Mouse (Mus musculus): ENCODE measurements around the gene Olfr62. TPM values are rescaled to one million over a fixed set of nuclear protein-coding genes. Genes with fewer than 3 reads are reported as not detected.

Olfr62 gene
- not detected for total RNA-seq (2021)
- long read RNA-seq, experiment 1: 0 reads
- long read RNA-seq, experiment 2: 0 reads

DNA sequence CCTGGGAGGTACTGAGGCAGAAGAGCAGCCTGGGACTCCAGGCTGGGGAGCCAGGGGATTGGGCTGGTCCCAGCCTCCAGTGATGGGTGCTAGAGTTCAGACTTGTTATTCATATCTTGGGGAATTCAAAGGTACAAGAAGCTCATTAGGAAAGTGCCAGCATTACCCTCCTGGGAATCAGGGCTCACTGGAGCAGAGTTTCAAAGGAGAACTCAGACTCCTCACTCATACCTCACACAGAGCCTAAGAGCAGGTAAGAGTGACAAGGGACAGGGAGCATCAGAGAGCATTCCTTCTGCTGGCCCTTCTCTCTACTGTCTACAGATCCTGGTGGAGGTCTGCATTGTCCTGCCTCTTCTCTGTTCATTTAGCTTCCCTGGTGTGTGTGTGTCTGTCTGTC is at the start of gene Olfr62:
Olfr62 (plus strand) TSS at position 301 of the 400 bp plus-strand sequence.
- DNase-seq (ENCODE audit: low spot score in 2 of 2): no peak

DNA sequence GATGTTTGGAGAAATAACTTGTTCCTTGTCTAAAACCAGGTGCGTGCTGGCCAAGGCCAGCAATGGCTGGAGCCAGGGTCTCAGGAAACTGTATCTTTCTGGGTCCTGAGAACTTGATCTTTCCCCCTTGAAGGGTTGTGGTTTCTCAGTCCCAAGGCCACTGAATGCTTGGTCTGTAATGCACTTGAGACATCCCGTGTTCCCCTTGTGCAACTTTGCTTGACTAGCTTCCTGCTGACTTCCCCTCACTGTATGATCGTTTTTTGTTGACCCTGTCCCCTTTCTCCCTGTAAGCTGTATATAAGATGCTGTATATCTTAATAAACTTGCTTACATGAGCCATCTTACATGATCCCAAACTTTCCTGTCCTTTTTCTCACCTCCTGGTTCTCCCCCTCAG is 48.9 kb upstream of the Olfr62 start:
- no peak for DNase-seq (ENCODE audit: low spot score in 2 of 2)

DNA sequence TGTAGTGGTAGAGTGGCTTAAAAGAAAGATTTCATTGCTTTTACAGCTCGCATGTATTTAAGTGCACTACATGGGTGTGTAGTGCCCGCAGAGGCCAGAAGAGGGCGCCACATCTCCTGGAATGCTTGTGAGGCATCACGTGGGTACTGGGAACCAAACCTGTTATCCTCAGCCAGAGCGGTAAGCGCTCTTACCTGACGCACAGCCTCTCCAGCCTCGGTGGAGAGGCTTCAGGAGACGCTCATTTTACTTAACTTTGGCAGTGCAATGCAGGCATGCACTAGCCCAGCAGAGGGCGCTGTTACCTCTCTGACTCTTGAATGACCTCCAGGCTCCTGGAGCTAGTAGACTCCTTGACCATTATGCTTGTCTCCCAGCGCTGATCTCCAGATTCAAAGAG is 46.1 kb upstream of the Olfr62 start:
- DNase-seq (ENCODE audit: low spot score in 2 of 2): no peak

DNA sequence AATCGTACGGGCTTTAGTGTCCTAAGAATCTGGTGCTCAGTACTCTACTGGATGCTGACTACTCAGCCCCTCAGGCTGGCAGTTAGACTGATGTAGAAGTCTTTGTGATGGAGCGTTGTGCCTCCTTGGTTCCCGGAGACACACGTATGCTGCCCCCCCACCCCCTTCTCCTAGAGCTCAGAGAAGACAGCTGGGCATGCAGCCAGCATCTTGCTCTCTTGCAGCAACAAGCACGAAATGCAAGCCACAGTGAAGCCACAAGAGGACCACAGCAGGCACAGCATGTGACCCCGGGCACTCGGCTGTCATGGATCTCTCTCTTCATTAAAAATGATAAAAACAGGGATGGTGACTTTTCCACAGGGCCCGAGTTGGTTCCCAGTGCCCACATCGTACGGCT is 43.3 kb upstream of the Olfr62 start:
- DNase-seq (ENCODE audit: low spot score in 2 of 2): no peak

DNA sequence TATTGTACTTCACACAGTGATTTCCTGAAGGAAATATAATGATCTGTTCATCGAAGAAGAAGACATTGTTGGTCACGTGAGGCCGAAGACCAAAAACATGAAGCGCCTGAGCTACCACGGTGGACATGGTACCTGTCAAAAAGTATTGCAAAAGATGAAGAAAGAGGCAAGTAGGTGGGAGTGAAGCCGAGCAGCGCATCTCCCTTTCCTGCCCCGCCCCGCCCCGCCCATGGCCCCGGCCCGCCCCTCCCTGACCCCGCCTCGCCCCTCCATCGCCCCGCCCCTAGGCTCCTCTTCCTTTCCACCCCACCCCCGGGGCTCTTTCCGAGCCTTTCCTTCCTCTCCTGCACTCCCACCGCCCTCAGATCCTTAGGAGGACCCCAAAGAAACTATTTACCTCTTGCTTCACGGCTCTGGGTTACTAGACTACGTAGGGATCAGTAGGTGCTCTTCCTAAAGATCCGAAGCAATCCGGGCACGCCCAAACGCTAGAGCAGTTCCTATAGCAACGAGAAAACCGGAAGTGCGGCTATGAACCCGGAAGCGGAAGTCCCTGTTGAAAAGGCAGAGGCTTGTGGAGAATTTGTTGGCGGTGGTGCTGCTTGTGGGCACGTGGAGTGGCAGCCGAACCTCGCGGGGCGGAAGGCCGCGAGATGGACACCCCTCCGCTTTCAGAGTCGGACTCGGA is 38.3 kb upstream of the Olfr62 start, which contains the start of the genes Cfap57 and Ebna1bp2:
Cfap57 (minus strand) TSS at position 499 of the 688 bp plus-strand sequence.
Ebna1bp2 (plus strand) TSS at position 521 of the 688 bp plus-strand sequence.
- peak; percentile 88 to 95 for DNase-seq (ENCODE audit: low spot score in 2 of 2)

DNA sequence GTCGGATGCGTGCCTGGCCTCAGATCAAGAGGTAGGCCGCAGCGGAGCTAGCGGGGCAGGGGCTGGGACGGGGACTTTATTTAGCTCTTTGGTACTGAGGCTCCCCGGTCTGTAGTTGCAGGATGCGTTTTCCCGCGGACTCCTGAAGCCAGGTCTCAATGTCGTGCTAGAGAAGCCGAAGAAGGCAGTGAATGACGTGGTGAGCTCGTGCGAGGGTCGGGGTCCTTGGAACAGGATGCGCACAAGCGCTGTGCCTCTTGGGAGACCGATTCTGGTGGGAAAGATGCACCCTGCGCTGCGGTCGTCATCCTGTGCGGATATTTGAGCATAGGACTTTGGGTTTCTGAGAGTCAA is 37.8 kb upstream of the Olfr62 start:
- DNase-seq (ENCODE audit: low spot score in 2 of 2): no peak

DNA sequence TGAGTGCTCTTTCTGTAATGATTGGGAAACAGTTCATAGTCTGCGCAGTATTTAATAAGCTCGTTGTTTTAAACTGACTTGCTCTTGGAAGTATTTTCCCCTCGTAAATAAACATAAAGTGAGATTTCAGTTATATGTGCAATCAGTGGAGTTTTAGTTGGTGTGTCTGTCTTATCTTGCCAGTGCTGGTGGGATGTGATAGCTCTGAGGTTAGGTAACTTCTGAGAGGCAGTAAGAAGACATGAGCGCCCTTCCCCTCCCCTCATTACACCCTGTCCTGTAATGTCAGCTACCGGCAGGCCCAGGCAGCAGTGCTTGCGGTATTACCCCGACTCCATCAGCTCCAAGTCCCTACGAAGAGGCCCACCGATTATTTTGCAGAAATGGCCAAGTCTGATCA is 37.0 kb upstream of the Olfr62 start:
- no peak for DNase-seq (ENCODE audit: low spot score in 2 of 2)

DNA sequence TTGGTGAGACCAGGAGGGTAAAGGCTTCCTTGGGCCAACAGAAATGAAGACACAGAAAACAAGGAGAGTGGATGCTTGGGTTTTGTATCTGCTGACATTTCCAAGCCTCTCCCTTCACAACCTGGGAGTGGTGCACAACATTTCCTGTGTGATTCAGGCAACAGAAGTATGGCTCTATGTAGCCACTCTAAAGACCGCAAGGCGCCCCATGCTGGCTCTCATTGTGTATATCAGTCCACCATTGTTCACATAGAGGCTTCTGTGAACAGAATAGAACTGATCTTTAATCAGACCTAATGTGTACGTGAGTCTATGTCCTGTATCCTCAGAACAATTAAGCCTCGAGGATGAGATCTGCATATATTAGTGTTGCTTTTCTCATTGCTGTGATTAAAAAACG is 28.5 kb upstream of the Olfr62 start:
- DNase-seq (ENCODE audit: low spot score in 2 of 2): no peak

DNA sequence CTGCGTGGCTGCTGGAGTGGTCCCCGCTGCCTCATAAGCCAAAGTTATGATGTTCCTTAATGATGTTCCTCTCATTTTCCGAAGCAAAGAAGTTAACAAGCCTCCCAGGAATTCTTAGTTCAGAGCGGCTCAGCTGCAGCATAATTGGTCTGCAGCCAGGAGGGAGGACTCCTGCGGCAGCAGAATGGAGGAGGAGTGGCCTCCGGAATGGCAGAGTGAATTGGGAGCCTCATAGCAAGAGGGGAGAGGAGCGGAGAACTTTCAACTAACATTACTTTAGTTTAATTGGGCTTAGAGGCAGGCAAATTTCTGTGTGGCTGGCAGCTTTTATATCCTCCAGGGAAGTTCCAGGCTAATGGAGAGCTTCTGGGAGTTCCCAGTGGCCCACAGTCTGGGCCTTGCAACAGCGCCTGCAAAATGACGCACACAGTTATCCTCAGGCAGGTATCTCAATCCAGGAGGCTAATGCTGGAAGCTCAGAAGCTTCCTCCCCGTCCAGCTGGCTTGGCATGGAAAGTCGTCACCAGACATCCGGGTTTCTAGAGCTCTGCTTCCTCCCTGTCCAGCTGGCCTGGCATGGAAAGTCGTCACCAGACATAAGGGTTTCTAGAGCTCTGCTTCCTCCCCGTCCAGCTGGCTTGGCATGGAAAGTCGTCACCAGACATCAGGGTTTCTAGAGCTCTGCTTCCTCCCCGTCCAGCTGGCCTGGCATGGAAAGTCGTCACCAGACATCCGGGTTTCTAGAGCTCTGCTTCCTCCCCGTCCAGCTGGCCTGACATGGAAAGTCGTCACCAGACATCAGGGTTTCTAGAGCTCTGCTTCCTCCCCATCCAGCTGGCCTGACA is 16.2 kb upstream of the Olfr62 start:
- peak in 1 of 2 experiments; percentile 29 for DNase-seq (ENCODE audit: low spot score in 2 of 2)

DNA sequence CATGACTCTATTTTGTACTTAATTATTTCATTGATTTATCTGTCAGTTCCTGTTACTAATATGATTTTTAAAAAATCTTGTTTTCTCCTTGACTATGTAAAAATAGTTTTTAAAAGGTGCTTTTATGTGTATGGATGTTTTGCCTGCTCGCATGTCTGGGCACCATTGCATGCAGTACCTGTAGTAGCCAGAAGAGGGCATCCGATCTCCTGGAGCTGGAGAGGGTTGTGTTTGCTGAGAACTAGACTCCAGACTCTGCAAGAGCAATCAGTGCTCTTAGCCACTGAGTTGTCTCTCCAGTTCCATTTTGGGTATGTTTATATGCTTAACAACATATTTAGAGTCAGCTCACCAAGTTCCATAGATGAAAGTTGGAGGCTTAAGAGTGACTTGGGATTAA is 13.5 kb upstream of the Olfr62 start:
- DNase-seq (ENCODE audit: low spot score in 2 of 2): peak; percentile 13 to 33

DNA sequence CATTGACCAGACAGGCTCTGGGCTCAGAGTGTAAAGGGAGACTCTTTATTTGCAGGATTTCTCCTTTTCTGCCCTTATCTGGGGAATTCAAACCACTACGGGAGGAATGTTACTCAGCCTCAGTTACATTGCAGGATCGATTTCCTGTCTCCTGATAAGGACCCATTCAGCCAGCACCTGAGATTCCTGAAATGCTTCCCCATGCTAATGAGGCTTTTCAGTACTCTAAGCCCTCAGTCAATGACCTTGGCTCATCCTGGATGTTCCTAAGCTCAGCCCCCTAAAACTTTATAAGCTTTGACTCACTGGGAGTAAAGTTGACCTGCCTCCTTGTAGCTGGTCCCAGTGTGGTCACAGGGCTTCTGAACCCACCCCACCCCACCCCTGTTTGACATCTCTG is 28.3 kb downstream of the Olfr62 start:
- no peak for DNase-seq (ENCODE audit: low spot score in 2 of 2)

DNA sequence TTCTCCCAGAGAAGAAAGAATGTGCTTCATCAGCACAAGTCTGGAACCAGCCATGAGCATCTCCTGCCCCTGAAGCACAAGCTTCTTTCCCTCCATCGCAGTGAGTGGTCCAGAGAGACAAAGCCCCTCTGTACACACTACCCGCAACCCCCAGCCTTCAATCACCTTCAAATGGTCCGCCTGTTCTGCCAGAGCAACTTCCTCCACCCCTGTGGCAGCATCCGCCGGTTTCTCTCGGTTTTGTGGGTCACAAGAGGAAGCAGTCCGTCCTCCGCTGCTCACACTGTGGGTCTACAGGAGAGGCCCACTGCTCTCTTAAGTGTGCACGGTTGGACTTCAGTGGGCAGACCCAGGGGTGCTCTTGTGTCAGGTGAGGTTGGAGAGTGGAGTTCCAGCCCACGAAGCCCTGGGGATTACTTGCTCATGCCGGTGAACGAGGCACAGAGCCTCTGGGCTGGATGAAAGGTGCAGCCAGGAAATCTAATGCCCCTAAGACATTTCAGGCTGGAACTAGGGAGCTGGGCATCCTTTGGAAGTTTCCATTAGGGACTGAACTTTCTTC is 33.7 kb downstream of the Olfr62 start, which contains the start of gene Olfr1342:
Olfr1342 (minus strand) TSS at position 345 of the 562 bp plus-strand sequence.
- DNase-seq (ENCODE audit: low spot score in 2 of 2): no peak

DNA sequence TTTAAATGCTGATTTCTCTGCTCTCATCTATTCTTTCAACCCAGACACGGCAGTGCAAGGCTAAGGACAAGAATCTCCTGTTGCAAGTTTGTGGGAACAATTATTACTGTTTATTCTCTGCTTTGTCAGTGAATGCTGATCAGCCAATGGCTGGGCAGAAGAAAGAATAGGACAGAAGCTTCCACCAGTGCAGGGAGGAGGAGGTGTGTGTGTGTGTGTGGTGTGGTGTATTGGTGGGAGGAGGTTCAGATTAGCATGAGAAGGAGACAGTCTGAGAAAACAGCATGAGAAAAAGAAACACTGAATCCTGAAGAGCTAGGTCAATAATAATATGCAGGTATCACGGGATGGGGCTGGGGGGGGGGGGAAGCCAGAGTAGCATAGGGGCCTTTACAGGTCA is 35.1 kb downstream of the Olfr62 start:
- DNase-seq (ENCODE audit: low spot score in 2 of 2): no peak

DNA sequence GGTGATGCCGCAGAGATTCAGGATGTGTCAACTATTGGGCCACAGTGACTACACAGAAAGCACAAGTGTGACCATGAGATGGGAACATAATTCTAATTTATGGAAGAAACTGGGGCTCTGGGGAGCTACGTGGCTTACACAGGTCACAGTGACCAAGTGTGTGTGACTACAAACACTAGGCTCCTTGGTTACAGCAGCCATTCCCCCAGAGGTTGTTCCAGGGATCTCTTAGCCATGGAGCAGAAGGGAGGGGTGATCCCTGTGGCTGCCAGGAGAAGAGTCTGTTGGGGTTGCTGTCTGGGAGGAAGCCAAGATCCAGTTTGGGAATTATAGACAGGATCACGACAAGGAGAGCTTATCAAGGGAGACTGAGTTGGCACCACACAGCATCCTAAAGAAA is 44.5 kb downstream of the Olfr62 start, which contains the start of gene Olfr1341:
Olfr1341 (plus strand) TSS at position 301 of the 400 bp plus-strand sequence.
- no peak for DNase-seq (ENCODE audit: low spot score in 2 of 2)

DNA sequence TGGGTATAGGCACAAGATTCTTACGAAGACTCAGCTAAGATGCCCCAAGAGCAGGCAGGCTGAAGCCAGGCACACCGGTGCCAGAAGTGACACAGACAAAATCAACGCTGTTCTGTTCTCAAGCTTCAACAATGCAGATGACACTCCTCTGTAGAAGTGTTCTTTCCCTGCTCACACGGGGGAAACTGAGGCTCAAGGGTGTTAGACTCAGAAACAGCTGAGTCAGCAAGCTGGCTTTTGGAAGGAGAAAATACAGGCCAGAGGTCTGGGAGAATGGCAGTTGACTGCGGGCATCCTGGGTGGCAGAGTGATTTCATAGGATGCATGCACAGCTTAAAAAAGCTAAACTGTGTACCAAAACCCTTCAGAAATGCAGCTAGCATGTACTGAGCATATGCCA is 49.3 kb downstream of the Olfr62 start:
- DNase-seq (ENCODE audit: low spot score in 2 of 2): no peak

DNA sequence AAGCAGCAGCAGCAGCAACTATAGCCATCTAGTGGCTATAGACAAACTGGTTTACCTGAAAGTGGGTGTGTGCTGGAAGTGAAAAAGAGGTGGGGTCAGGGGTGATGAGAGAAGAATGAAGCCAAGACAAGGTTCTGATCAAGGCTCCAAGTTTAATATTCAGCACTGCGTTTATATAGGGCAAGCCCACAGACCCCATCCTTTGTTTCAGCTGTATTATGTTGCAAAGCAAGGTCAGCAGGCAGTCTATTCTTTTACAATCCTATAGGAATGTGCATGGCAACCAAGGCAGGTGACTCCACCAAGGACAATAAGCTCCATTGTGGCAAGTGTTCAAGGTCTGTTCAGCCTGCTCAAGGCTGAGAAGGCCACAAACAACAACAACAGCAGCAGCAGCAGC is 52.9 kb downstream of the Olfr62 start:
- no peak for DNase-seq (ENCODE audit: low spot score in 2 of 2)

Other genes with a start within 250 kb of the Olfr62 start
- 10 to 100 TPM; 34.2 to 43.8 TPM for gene Szt2, start 249.7 kb upstream of the Olfr62 start, total RNA-seq (2021)
- gene Med8, start 249.6 kb upstream of the Olfr62 start, total RNA-seq (2021): 10 to 100 TPM; 63.7 to 63.9 TPM
- gene Elovl1, start 230.9 kb upstream of the Olfr62 start, total RNA-seq (2021): 10 to 100 TPM; 26.3 to 27.8 TPM
- gene Cdc20, start 221.6 kb upstream of the Olfr62 start, total RNA-seq (2021): 1 to 10 TPM; 2.1 to 3.4 TPM
- gene Mpl, start 201.4 kb upstream of the Olfr62 start, total RNA-seq (2021): under 1 TPM in 1 of 2 experiments, not detected in 1; 0.33 TPM
- gene Tie1, start 168.9 kb upstream of the Olfr62 start, total RNA-seq (2021): 10 to 100 TPM; 10.9 to 13.3 TPM
- not detected for gene 2610528J11Rik, start 132.0 kb upstream of the Olfr62 start, total RNA-seq (2021)
- 1 to 10 TPM; 8.5 to 9.1 TPM for gene Tmem125, start 114.9 kb upstream of the Olfr62 start, total RNA-seq (2021)
- under 1 TPM; 0.76 to 0.99 TPM for gene Cfap57, start 38.2 kb upstream of the Olfr62 start, total RNA-seq (2021)
- gene Ebna1bp2, start 38.2 kb upstream of the Olfr62 start, total RNA-seq (2021): 10 to 100 TPM; 49.2 to 55.5 TPM
- not detected for gene Olfr1342, start 33.8 kb downstream of the Olfr62 start, total RNA-seq (2021)
- not detected for gene Olfr1341, start 44.6 kb downstream of the Olfr62 start, total RNA-seq (2021)
- not detected for gene Olfr1340, start 61.2 kb downstream of the Olfr62 start, total RNA-seq (2021)
- gene Olfr1339, start 73.2 kb downstream of the Olfr62 start, total RNA-seq (2021): not detected
- gene Olfr1338, start 99.8 kb downstream of the Olfr62 start, total RNA-seq (2021): not detected
- not detected for gene Olfr1337, start 123.6 kb downstream of the Olfr62 start, total RNA-seq (2021)
- not detected for gene Olfr1335, start 151.0 kb downstream of the Olfr62 start, total RNA-seq (2021)
- not detected for gene Olfr1333, start 177.3 kb downstream of the Olfr62 start, total RNA-seq (2021)
- not detected for gene Olfr1331, start 205.7 kb downstream of the Olfr62 start, total RNA-seq (2021)
- gene Olfr1330, start 229.6 kb downstream of the Olfr62 start, total RNA-seq (2021): not detected